Mouse (Mus musculus): Measurements from ENCODE around the gene Tmem25. TPM values are rescaled to one million over a fixed set of nuclear protein-coding genes. Genes with fewer than 3 reads are reported as not detected.

The Tmem25 gene
- polyA plus RNA-seq (2014; fragmentation: Nextera tagmentation; extraction: Ambion mirVana) = 2.4 and 3.6 TPM in 2 replicates

DNA sequence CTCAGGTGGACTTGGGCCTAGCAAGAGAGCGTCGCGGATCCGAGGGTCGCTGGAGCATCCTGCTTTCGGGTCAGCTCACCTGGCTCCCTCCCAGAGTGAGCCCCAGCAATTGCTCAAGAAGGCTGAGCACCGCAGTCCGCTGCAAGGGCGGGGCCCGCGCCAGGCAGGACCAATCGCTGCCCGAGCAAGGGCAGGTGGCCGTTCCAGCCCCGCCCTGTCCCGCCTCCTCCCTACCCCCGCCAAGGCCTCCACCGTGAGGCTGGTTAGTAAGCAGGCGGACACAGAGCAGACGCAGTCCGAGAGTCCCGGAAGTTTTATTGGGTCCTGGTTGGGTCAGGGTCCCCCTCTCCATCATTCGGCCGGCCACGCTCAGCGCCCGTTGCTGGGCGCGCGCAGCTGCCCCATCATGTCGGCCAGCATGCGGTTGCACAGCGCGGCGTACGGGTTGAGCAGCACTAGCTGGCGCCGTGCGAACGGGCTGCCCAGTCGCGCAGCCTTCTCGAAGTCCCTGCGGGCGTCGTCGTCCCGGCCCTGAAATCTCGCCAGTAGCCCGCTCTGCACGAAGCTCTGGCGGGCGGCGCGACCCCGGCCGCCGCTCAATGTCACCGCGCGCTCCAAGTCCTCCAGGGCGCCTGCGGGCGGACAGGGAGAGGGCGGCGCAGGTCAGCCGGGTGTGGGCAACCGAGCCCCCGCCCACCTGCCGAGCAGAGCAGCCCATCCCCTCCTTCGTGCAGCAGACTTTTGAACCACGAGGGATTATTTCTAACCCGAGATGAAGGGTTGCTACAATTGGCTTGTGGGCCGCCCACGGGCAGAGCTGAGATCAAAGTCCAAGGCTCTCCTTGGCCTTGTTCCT lies at the start of gene Tmem25:
TSS of gene Tmem25 (minus strand) at position 206 of the 856 bp plus-strand sequence.
- ATAC-seq (replicated peaks; ENCODE audit: low FRiP score) (peak; percentile 96), DNase-seq (ENCODE audit: low spot score) (peak; percentile 91)
- Histone ChIP-seq H3K27ac (ENCODE audit: low read depth, low read length) (peak within 1 kb of the TSS; percentile 31; the same call in 1 of the 2 replicates), H3K4me2 (ENCODE audit: low read depth, low read length, severe bottlenecking) (peak within 1 kb of the TSS; percentile 97), H3K4me1 (replicated peaks; ENCODE audit: control insufficient read depth, insufficient read depth, low read length) (peaks cover 6% of the 10 kb centered on the region; the same call in 1 of the 2 replicates), H3K9ac (ENCODE audit: low read length) (peak within 1 kb of the TSS; percentile 75), H3K27me3 (ENCODE audit: control insufficient read depth, insufficient read depth, low read length) (peaks cover 8% of the 10 kb centered on the region; the same call in 1 of the 2 replicates), H3K36me3 (ENCODE audit: control insufficient read depth, insufficient read depth, low read length) (no peaks in the 10 kb centered on the region), H3K9me3 (ENCODE audit: control insufficient read depth, low read length) (no peaks in the 10 kb centered on the region), H3K4me3 (ENCODE audit: low read depth, low read length) (peak within 1 kb of the TSS; percentile 58)
- WGBS = under 1% methylated on average over 75 of the region's 75 CpGs

GRCm38 (mm10) chr9:44847446-44847845 lies 48.3 kb upstream of the Tmem25 start:
- peaks cover 22% of the 10 kb centered on the region for H3K36me3 ChIP-seq (ENCODE audit: control insufficient read depth, insufficient read depth, low read length)
- H3K4me1 ChIP-seq (replicated peaks; ENCODE audit: control insufficient read depth, insufficient read depth, low read length) = no peaks in the 10 kb centered on the region
- 89% methylated on average over 6 of the region's 6 CpGs for WGBS

GRCm38 (mm10) chr9:44841241-44841640 lies 42.1 kb upstream of the Tmem25 start:
- no peak for DNase-seq (ENCODE audit: low spot score)
- H3K4me3 ChIP-seq (ENCODE audit: low read depth, low read length) = no peak overlapping the region
- ATAC-seq (replicated peaks; ENCODE audit: low FRiP score) = no peak
- no peak overlapping the region for H3K4me2 ChIP-seq (ENCODE audit: low read depth, low read length, severe bottlenecking)
- peaks cover 29% of the 10 kb centered on the region for H3K36me3 ChIP-seq (ENCODE audit: control insufficient read depth, insufficient read depth, low read length)
- WGBS = 87% methylated on average over 10 of the region's 10 CpGs
- H3K27me3 ChIP-seq (ENCODE audit: control insufficient read depth, insufficient read depth, low read length) = no peaks in the 10 kb centered on the region
- H3K9me3 ChIP-seq (ENCODE audit: control insufficient read depth, low read length) = no peaks in the 10 kb centered on the region
- H3K9ac ChIP-seq (ENCODE audit: low read length) = no peak overlapping the region
- H3K27ac ChIP-seq (ENCODE audit: low read depth, low read length) = no peak overlapping the region
- no peaks in the 10 kb centered on the region for H3K4me1 ChIP-seq (replicated peaks; ENCODE audit: control insufficient read depth, insufficient read depth, low read length)

More at GRCm38 (mm10) chr9:44847446-44847845, 48.3 kb upstream of the Tmem25 start:
- Histone ChIP-seq H3K9ac (ENCODE audit: low read length) (no peak overlapping the region), H3K9me3 (ENCODE audit: control insufficient read depth, low read length) (no peaks in the 10 kb centered on the region), H3K27ac (ENCODE audit: low read depth, low read length) (no peak overlapping the region), H3K4me3 (ENCODE audit: low read depth, low read length) (no peak overlapping the region), H3K27me3 (ENCODE audit: control insufficient read depth, insufficient read depth, low read length) (no peaks in the 10 kb centered on the region), H3K4me2 (ENCODE audit: low read depth, low read length, severe bottlenecking) (no peak overlapping the region)
- ATAC-seq (replicated peaks; ENCODE audit: low FRiP score) (no peak), DNase-seq (ENCODE audit: low spot score) (no peak)

GRCm38 (mm10) chr9:44836439-44836838 lies 37.3 kb upstream of the Tmem25 start:
- Histone ChIP-seq H3K4me1 (replicated peaks; ENCODE audit: control insufficient read depth, insufficient read depth, low read length) (no peaks in the 10 kb centered on the region), H3K27ac (ENCODE audit: low read depth, low read length) (no peak overlapping the region), H3K27me3 (ENCODE audit: control insufficient read depth, insufficient read depth, low read length) (no peaks in the 10 kb centered on the region), H3K4me2 (ENCODE audit: low read depth, low read length, severe bottlenecking) (no peak overlapping the region), H3K4me3 (ENCODE audit: low read depth, low read length) (no peak overlapping the region), H3K36me3 (ENCODE audit: control insufficient read depth, insufficient read depth, low read length) (peaks cover 30% of the 10 kb centered on the region), H3K9me3 (ENCODE audit: control insufficient read depth, low read length) (no peaks in the 10 kb centered on the region), H3K9ac (ENCODE audit: low read length) (no peak overlapping the region)
- ATAC-seq (replicated peaks; ENCODE audit: low FRiP score) = no peak
- 55% methylated on average over 7 of the region's 7 CpGs for WGBS
- peak; percentile 89 for DNase-seq (ENCODE audit: low spot score)

DNA sequence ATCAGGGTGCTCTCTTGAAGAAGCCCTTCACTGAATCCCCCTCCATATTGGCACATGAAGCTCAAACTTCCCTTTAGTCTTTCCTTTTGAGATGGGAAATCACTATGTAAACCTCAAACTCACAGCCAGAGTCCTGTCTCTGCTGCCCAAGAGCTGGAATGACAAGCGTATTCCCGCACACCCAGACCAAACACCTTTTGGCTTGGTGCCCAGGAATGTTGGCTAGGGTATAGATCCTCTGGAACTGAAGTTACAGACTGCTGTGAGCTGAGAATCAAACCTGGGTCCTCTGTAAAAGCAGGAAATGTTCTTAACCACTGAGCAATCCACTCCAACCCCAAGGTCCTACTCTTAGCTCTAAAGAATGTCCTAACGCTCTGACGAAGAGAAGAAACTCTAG lies 33.2 kb upstream of the Tmem25 start:
- peaks cover 36% of the 10 kb centered on the region for H3K36me3 ChIP-seq (ENCODE audit: control insufficient read depth, insufficient read depth, low read length)
- no peak overlapping the region for H3K9ac ChIP-seq (ENCODE audit: low read length)
- no peak for ATAC-seq (replicated peaks; ENCODE audit: low FRiP score)
- WGBS = 93% methylated on average over 4 of the region's 4 CpGs
- no peaks in the 10 kb centered on the region for H3K27me3 ChIP-seq (ENCODE audit: control insufficient read depth, insufficient read depth, low read length)
- no peak for DNase-seq (ENCODE audit: low spot score)
- no peak overlapping the region for H3K4me3 ChIP-seq (ENCODE audit: low read depth, low read length)
- no peaks in the 10 kb centered on the region for H3K4me1 ChIP-seq (replicated peaks; ENCODE audit: control insufficient read depth, insufficient read depth, low read length)
- no peak overlapping the region for H3K27ac ChIP-seq (ENCODE audit: low read depth, low read length)
- H3K4me2 ChIP-seq (ENCODE audit: low read depth, low read length, severe bottlenecking) = no peak overlapping the region
- H3K9me3 ChIP-seq (ENCODE audit: control insufficient read depth, low read length) = no peaks in the 10 kb centered on the region

- Histone ChIP-seq H3K9ac (ENCODE audit: low read length) (no peak overlapping the region), H3K4me2 (ENCODE audit: low read depth, low read length, severe bottlenecking) (no peak overlapping the region), H3K4me1 (replicated peaks; ENCODE audit: control insufficient read depth, insufficient read depth, low read length) (no peaks in the 10 kb centered on the region), H3K9me3 (ENCODE audit: control insufficient read depth, low read length) (no peaks in the 10 kb centered on the region), H3K27ac (ENCODE audit: low read depth, low read length) (no peak overlapping the region), H3K36me3 (ENCODE audit: control insufficient read depth, insufficient read depth, low read length) (peaks cover 40% of the 10 kb centered on the region), H3K4me3 (ENCODE audit: low read depth, low read length) (no peak overlapping the region), H3K27me3 (ENCODE audit: control insufficient read depth, insufficient read depth, low read length) (no peaks in the 10 kb centered on the region)
- no peak for ATAC-seq (replicated peaks; ENCODE audit: low FRiP score)
- WGBS = 78% methylated on average over 2 of the region's 2 CpGs
- no peak for DNase-seq (ENCODE audit: low spot score)
Observed at GRCm38 (mm10) chr9:44830506-44830905, 31.4 kb upstream of the Tmem25 start.

- ATAC-seq (replicated peaks; ENCODE audit: low FRiP score) (no peak), DNase-seq (ENCODE audit: low spot score) (no peak)
- no peak overlapping the region for H3K27ac ChIP-seq (ENCODE audit: low read depth, low read length)
- no peak overlapping the region for H3K4me3 ChIP-seq (ENCODE audit: low read depth, low read length)
- H3K36me3 ChIP-seq (ENCODE audit: control insufficient read depth, insufficient read depth, low read length) = peaks cover 44% of the 10 kb centered on the region
- 96% methylated on average over 11 of the region's 11 CpGs for WGBS
- H3K9ac ChIP-seq (ENCODE audit: low read length) = no peak overlapping the region
- H3K9me3 ChIP-seq (ENCODE audit: control insufficient read depth, low read length) = no peaks in the 10 kb centered on the region
- H3K4me2 ChIP-seq (ENCODE audit: low read depth, low read length, severe bottlenecking) = no peak overlapping the region
- no peaks in the 10 kb centered on the region for H3K27me3 ChIP-seq (ENCODE audit: control insufficient read depth, insufficient read depth, low read length)
- H3K4me1 ChIP-seq (replicated peaks; ENCODE audit: control insufficient read depth, insufficient read depth, low read length) = no peaks in the 10 kb centered on the region
Observed at GRCm38 (mm10) chr9:44828944-44829343, 29.8 kb upstream of the Tmem25 start.

GRCm38 (mm10) chr9:44826660-44827059 lies 27.6 kb upstream of the Tmem25 start:
- DNase-seq (ENCODE audit: low spot score) (no peak), ATAC-seq (replicated peaks; ENCODE audit: low FRiP score) (no peak)
- H3K9me3 ChIP-seq (ENCODE audit: control insufficient read depth, low read length) = no peaks in the 10 kb centered on the region
- H3K4me1 ChIP-seq (replicated peaks; ENCODE audit: control insufficient read depth, insufficient read depth, low read length) = no peaks in the 10 kb centered on the region
- H3K36me3 ChIP-seq (ENCODE audit: control insufficient read depth, insufficient read depth, low read length) = peaks cover 44% of the 10 kb centered on the region
- H3K4me3 ChIP-seq (ENCODE audit: low read depth, low read length) = no peak overlapping the region
- H3K27me3 ChIP-seq (ENCODE audit: control insufficient read depth, insufficient read depth, low read length) = no peaks in the 10 kb centered on the region
- H3K9ac ChIP-seq (ENCODE audit: low read length) = no peak overlapping the region
- WGBS = 85% methylated on average over 7 of the region's 7 CpGs
- no peak overlapping the region for H3K4me2 ChIP-seq (ENCODE audit: low read depth, low read length, severe bottlenecking)
- no peak overlapping the region for H3K27ac ChIP-seq (ENCODE audit: low read depth, low read length)

Data from forebrain, embryonic 11.5 days (tissue).